Mouse (Mus musculus) 3134 (cell line): ENCODE measurements around the gene Nos1ap.

Experiments
- DNase-seq: peaks from one replicate; pipeline ENCODE4 v3.0.0-alpha.2; 2011; ENCODE audit warnings: low spot score; ENCODE audit not compliant: insufficient read length; ENCODE audit errors: extremely low read depth

The Nos1ap gene

GRCm38 (mm10) chr1:170305002-170305401 is 284.7 kb downstream of the Nos1ap start:
- no peak for DNase-seq

- DNase-seq, result no peak
Measured at GRCm38 (mm10) chr1:170303103-170303502, 286.6 kb downstream of the Nos1ap start.

- no peak for DNase-seq
Measured at GRCm38 (mm10) chr1:170302456-170302855, 287.2 kb downstream of the Nos1ap start.

- no peak for DNase-seq
Measured at GRCm38 (mm10) chr1:170301686-170302085, 288.0 kb downstream of the Nos1ap start.

DNA sequence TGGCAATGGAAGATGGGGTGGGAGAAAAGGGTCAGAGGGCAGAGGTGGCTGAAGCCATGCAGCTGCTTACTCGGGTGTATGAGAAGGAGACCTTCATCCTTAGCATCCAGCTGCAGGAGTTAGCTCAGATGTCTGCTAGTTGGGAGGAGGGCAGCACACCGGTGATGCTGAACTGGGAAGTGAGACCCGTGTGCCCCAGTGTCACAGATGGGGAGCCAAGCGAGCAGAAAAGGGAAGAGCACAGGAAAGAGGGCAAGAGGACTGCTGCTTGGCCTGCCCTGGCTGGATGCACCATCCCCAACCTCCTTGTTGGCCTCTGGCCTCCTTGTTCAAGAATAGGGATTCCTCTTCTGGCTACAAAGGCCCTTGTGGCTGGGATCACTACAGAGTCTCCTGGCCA is 290.2 kb downstream of the Nos1ap start:
- no peak for DNase-seq

DNA sequence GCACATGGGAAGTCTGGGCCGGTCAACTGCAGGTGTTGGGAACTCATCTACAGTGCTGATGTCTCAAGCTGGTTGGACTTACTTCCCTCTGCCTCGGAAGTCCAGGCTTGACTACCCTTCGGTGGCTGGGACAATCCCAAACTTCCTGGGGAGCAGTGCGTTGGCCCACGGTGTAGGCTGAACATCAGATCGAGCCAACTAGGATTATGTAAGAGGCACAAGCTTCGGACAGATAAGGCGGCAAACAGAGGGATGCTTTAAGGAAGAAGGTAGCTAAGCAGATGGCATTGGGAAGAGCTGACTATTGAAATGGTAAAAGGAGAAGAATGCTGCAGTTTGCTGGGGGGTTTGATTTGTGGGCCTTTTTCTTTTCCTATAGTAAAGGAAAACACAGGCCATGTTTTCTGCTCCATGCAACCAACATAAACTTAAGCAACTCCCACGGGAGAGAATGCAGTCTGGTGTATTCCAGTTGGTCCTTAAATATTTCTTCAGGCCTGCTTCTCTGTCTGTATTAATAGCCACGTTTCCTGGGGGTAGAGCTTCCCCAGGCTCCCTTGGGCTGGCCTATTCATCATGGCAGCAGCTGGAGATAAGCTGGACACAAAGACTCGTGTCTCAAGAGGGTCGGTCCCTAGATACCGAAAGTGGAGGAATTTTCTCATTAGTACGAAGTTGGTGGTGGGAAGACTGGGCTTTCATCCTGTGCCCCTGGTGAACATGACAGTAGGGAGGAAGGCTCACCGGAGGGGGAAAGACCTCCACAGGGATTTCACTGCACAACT is 294.7 kb downstream of the Nos1ap start:
- DNase-seq, result no peak

- DNase-seq, result no peak
Measured at GRCm38 (mm10) chr1:170293257-170293656, 296.4 kb downstream of the Nos1ap start.

GRCm38 (mm10) chr1:170292239-170292951 is 297.3 kb downstream of the Nos1ap start:
- DNase-seq, result no peak

DNA sequence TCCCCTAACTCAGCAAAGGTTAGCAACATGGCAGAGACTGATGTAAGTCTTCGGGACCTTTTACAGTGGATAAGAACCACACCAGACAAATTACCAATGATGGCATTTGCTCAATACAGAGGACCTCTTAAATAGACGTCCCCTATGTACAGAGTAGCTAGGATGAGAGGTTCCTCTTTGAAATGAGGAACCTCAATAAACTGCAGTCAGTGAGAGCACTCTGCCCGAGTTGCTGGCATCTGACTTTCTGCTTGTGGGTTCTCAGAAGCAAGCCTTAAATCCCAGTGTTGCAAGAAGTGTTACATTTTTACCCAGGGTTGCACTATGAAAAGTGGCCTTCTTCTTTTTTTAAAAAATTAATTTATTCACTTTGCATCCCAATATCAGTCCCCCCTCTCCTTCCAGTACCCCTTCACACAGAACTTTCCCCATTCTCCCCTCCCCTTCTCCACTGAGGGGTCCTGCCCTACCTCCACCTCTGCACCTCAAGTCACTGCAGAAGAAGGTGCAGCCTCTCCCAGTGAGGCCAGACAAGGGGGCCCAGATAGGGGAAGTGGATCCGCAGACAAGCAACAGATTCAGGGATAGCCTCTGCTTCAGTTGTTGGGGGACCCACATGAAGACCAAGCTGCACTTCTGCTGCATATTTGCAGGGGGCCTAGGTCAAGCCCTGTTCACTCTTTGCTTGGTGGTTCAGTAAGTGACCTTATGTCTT is 307.1 kb downstream of the Nos1ap start:
- DNase-seq, result no peak

DNA sequence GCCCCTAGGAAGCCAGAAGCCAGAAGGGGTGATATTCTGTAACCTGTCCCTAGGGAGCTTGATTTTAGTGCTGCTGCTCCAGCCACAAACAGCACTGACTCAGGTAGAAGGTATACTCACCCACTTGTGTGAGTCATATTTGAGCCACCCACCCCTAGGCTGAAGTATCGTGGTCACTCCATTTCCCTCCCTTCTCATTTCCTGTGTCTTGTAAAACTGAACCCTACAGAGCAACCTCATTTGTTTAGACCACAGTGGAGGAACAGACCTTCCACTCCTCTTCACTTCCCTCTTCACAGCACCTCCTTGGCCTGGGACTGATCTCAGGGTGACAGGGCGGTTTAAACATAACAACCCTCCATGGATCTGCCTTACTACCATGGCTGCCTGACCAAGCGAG is 312.6 kb downstream of the Nos1ap start, which contains the start of gene Sh2d1b1:
Sh2d1b1 (plus strand) TSS at position 305 of the 400 bp plus-strand sequence.
- DNase-seq, result peak; percentile 51

- DNase-seq, result no peak
Measured at GRCm38 (mm10) chr1:170273252-170273651, 316.4 kb downstream of the Nos1ap start.

GRCm38 (mm10) chr1:170270696-170271095 is 319.0 kb downstream of the Nos1ap start:
- DNase-seq, result no peak

GRCm38 (mm10) chr1:170270281-170270680 is 319.4 kb downstream of the Nos1ap start:
- no peak for DNase-seq

- peak; percentile 62 for DNase-seq
Measured at GRCm38 (mm10) chr1:170255560-170255910, 334.1 kb downstream of the Nos1ap start.

DNA sequence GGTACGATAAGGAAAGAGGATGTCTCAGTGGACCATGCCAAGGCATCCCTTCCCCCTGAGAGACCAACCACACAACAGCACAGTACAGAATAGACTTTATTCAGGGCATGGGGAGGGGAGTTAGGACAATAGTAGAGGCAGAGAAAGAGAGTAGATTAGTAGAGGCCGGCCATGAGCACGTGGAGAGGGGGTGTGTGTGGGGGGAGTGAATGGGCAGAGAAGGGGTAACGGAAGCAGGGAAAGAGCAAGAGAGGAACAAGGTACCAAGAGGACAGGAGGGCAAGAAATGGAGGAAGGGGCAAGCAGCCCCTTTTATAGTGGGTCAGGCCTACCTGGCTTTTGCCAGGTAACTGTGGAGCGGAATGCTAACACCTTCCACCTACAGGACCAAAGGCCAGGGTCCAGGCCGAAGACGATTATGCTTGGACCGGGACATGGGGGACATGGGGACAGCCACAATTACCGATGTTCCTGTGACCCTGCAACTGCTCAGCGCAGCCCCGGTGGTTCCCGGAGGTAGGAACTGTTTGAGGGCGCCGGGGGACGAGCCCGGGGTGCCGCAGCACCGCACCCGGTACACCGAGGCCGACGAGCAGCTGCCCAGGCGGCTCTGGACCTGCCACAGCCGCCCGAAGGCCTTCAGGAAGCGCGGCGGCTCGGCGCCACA is 334.6 kb downstream of the Nos1ap start:
- DNase-seq, result peak; percentile 30
